Mouse (Mus musculus) heart, embryonic 16.5 days (tissue): ENCODE results near the gene Rbks. TPM values are rescaled to one million over a fixed set of nuclear protein-coding genes. Genes with fewer than 3 reads are reported as not detected.

Experiments used
- ATAC-seq: fragments of 200-750 bp; cut with Nextera tagmentation; replicated peaks from 2 replicates; pipeline ENCODE4 v1.8.0; 2017; ENCODE audit warnings: moderate number of reproducible peaks; ENCODE audit not compliant: insufficient read depth, low FRiP score; ENCODE audit errors: extremely low read depth
- H3K27ac ChIP-seq: fragments of 300-500 bp; sonication (generic); 2 replicates; pipeline ENCODE4 v1.5.1; 2014; ENCODE audit warnings: mild to moderate bottlenecking, low read length, control low read depth, moderate library complexity
- H3K27me3 ChIP-seq: fragments of 300-500 bp; sonication (generic); 2 replicates; pipeline ENCODE4 v1.6.1; 2014; ENCODE audit warnings: low read length, mixed read lengths; ENCODE audit not compliant: control insufficient read depth, insufficient read depth
- H3K36me3 ChIP-seq: fragments of 300-500 bp; sonication (generic); 2 replicates; pipeline ENCODE4 v1.6.1; 2014; ENCODE audit not compliant: control insufficient read depth, insufficient read depth
- H3K4me1 ChIP-seq: fragments of 300-500 bp; sonication (generic); 2 replicates; pipeline ENCODE4 v1.6.1; 2014; ENCODE audit warnings: low read length, mixed read lengths; ENCODE audit not compliant: control insufficient read depth, insufficient read depth
- H3K4me2 ChIP-seq: fragments of 300-500 bp; sonication (generic); 2 replicates; pipeline ENCODE4 v1.6.1; 2014; ENCODE audit warnings: low read depth, mild to moderate bottlenecking, control low read depth, low read length
- H3K4me3 ChIP-seq: fragments of 300-500 bp; sonication (generic); 2 replicates; pipeline ENCODE4 v1.5.1; 2014; ENCODE audit warnings: mild to moderate bottlenecking, control low read depth, low read length
- H3K9ac ChIP-seq: fragments of 300-500 bp; sonication (generic); 2 replicates; pipeline ENCODE4 v1.6.1; 2014; ENCODE audit warnings: low read length, control low read depth
- H3K9me3 ChIP-seq: fragments of 300-500 bp; sonication (generic); replicated peaks from 2 replicates; pipeline ENCODE4 v1.6.1; 2016; ENCODE audit warnings: low read length; ENCODE audit not compliant: control insufficient read depth
- WGBS: fragments of 180-500 bp; shearing (Covaris S2); extraction: QIAGEN DNeasy Blood & Tissue Kit; methylation state at CpG from one replicate; pipeline ENCODE4 v1.1.7; 2014; 5-methylcytosine and 5-hydroxymethylcytosine counted together
- polyA plus RNA-seq: library from polyadenylated mRNA; unstranded; fragments of >200 nt; fragmentation: Nextera tagmentation; extraction: Ambion mirVana; gene quantifications from 2 replicates; pipeline ENCODE4 v1.2.1, GENCODE M21; 2015

Rbks gene
- polyA plus RNA-seq, 1 experiment from 2014 or later, result 5.2 TPM

- ATAC-seq, result no peak
- H3K27me3 ChIP-seq, result no peaks in the 10 kb centered on the region
These were observed 29.0 kb downstream of the Rbks start for GRCm38 (mm10) chr5:31668325-31668968.

GRCm38 (mm10) chr5:31666176-31666575 is 31.3 kb downstream of the Rbks start:
- 22% methylated on average over 1 of the region's 1 CpGs for WGBS
- Histone ChIP-seq H3K4me1 (0 out of 2 replicates have a peak, but pooled peaks cover 3% of the 10 kb centered on the region), H3K9ac (no peak overlapping the region), H3K4me2 (no peak overlapping the region), H3K27ac (no peak overlapping the region), H3K27me3 (no peaks in the 10 kb centered on the region), H3K36me3 (no peaks in the 10 kb centered on the region), H3K4me3 (no peak overlapping the region), H3K9me3 (no peaks in the 10 kb centered on the region)
- no peak for ATAC-seq

More at GRCm38 (mm10) chr5:31668325-31668968, 29.0 kb downstream of the Rbks start:
- no peak overlapping the region for H3K27ac ChIP-seq
- H3K4me3 ChIP-seq, result no peak overlapping the region
- H3K9me3 ChIP-seq, result no peaks in the 10 kb centered on the region
- H3K4me2 ChIP-seq, result no peak overlapping the region
- peaks cover 6% of the 10 kb centered on the region; the same call in 1 of the 2 replicates for H3K4me1 ChIP-seq
- no peak overlapping the region for H3K9ac ChIP-seq
- no peaks in the 10 kb centered on the region for H3K36me3 ChIP-seq
- WGBS, result 81% methylated on average over 13 of the region's 13 CpGs

- Histone ChIP-seq H3K9me3 (peaks cover 3% of the 10 kb centered on the region; the same call in 1 of the 2 replicates), H3K4me1 (no peaks in the 10 kb centered on the region), H3K4me3 (no peak overlapping the region), H3K36me3 (no peaks in the 10 kb centered on the region), H3K27ac (no peak overlapping the region), H3K9ac (no peak overlapping the region), H3K27me3 (no peaks in the 10 kb centered on the region), H3K4me2 (no peak overlapping the region)
- no peak for ATAC-seq
- whole genome bisulfite sequencing, result 78% methylated on average over 1 of the region's 1 CpGs
These were observed 41.7 kb downstream of the Rbks start for GRCm38 (mm10) chr5:31655688-31656190.

GRCm38 (mm10) chr5:31650518-31651288 is 46.7 kb downstream of the Rbks start:
- no peak for ATAC-seq
- H3K9ac ChIP-seq, result no peak overlapping the region
- no peak overlapping the region for H3K4me2 ChIP-seq
- H3K36me3 ChIP-seq, result no peaks in the 10 kb centered on the region
- peaks cover 3% of the 10 kb centered on the region; the same call in 1 of the 2 replicates for H3K9me3 ChIP-seq
- WGBS, result 88% methylated on average over 2 of the region's 2 CpGs
- no peak overlapping the region for H3K4me3 ChIP-seq
- H3K27ac ChIP-seq, result no peak overlapping the region
- no peaks in the 10 kb centered on the region for H3K27me3 ChIP-seq
- no peaks in the 10 kb centered on the region for H3K4me1 ChIP-seq

GRCm38 (mm10) chr5:31647327-31647726 is 50.1 kb downstream of the Rbks start:
- no peak overlapping the region for H3K9ac ChIP-seq
- no peaks in the 10 kb centered on the region for H3K27me3 ChIP-seq
- H3K4me2 ChIP-seq, result no peak overlapping the region
- no peak overlapping the region for H3K4me3 ChIP-seq
- 63% methylated on average over 2 of the region's 2 CpGs for WGBS
- H3K4me1 ChIP-seq, result peaks cover 18% of the 10 kb centered on the region
- ATAC-seq, result no peak
- no peaks in the 10 kb centered on the region for H3K36me3 ChIP-seq
- H3K9me3 ChIP-seq, result no peaks in the 10 kb centered on the region
- no peak overlapping the region for H3K27ac ChIP-seq

- H3K9ac ChIP-seq, result no peak overlapping the region
- H3K36me3 ChIP-seq, result no peaks in the 10 kb centered on the region
- no peaks in the 10 kb centered on the region for H3K9me3 ChIP-seq
- no peak overlapping the region for H3K4me2 ChIP-seq
- WGBS, result 66% methylated on average over 6 of the region's 6 CpGs
- peaks cover 18% of the 10 kb centered on the region for H3K4me1 ChIP-seq
- no peak for ATAC-seq
- no peak overlapping the region for H3K4me3 ChIP-seq
- no peaks in the 10 kb centered on the region for H3K27me3 ChIP-seq
- no peak overlapping the region for H3K27ac ChIP-seq
These were observed 50.9 kb downstream of the Rbks start for GRCm38 (mm10) chr5:31646574-31646973.

- 98% methylated on average over 6 of the region's 6 CpGs for WGBS
- peaks cover 18% of the 10 kb centered on the region for H3K4me1 ChIP-seq
- H3K27me3 ChIP-seq, result no peaks in the 10 kb centered on the region
- H3K4me3 ChIP-seq, result no peak overlapping the region
- no peak overlapping the region for H3K4me2 ChIP-seq
- no peaks in the 10 kb centered on the region for H3K36me3 ChIP-seq
- H3K9ac ChIP-seq, result no peak overlapping the region
- ATAC-seq, result no peak
- no peak overlapping the region; the same call in 1 of the 2 replicates for H3K27ac ChIP-seq
- no peaks in the 10 kb centered on the region for H3K9me3 ChIP-seq
These were observed 51.6 kb downstream of the Rbks start for GRCm38 (mm10) chr5:31645798-31646197.

- Histone ChIP-seq H3K27me3 (no peaks in the 10 kb centered on the region), H3K27ac (peak overlapping the region; percentile 91), H3K4me1 (peaks cover 18% of the 10 kb centered on the region), H3K9me3 (no peaks in the 10 kb centered on the region), H3K4me3 (no peak overlapping the region), H3K4me2 (peak overlapping the region; percentile 15; the same call in 1 of the 2 replicates), H3K36me3 (no peaks in the 10 kb centered on the region), H3K9ac (peak overlapping the region; percentile 43)
- 36% methylated on average over 6 of the region's 6 CpGs for WGBS
- ATAC-seq, result peak; percentile 91
These were observed 52.6 kb downstream of the Rbks start for GRCm38 (mm10) chr5:31644847-31645246.

GRCm38 (mm10) chr5:31644272-31644671 is 53.2 kb downstream of the Rbks start:
- no peak for ATAC-seq
- no peaks in the 10 kb centered on the region for H3K9me3 ChIP-seq
- WGBS, result 61% methylated on average over 4 of the region's 4 CpGs
- H3K4me2 ChIP-seq, result no peak overlapping the region
- no peaks in the 10 kb centered on the region for H3K36me3 ChIP-seq
- H3K27me3 ChIP-seq, result no peaks in the 10 kb centered on the region
- peak overlapping the region; percentile 91 for H3K27ac ChIP-seq
- no peak overlapping the region for H3K4me3 ChIP-seq
- peaks cover 18% of the 10 kb centered on the region for H3K4me1 ChIP-seq
- H3K9ac ChIP-seq, result peak overlapping the region; percentile 41; the same call in 1 of the 2 replicates
